Mouse (Mus musculus) spleen, postnatal 4 days (tissue): ENCODE measurements around the gene Mlec.
"Not testable (repeated sequence)": the region's sequence is repeated elsewhere in the genome, so short reads cannot be mapped to it uniquely, and the experiment has no call there.

Experiments used
- DNase-seq, 2 experiments: peaks; one replicate each; pipeline ENCODE4 v3.0.0; 2022; ENCODE audit warnings: low spot score in 2 of 2

Mlec gene

DNA sequence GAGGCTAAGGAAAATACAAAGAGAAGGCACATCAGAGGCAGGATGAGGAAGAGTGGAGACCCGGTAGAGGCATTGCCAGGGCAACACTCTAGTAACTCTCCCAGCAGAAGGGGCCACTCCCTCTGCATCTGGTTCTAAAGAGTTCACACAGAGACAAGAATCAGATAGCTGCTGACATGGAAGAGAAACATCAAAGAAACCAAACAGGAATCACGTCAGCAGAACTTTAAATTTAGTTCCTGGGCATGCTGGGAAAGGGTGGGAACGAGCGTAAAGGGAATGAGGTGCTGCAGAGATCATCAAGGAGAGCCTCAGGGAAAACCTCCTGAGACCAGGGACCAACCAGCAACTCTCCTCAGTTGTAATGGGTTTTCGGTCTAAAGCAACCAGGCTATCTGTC lies 7.0 kb downstream of the Mlec start:
- DNase-seq: no peak

DNA sequence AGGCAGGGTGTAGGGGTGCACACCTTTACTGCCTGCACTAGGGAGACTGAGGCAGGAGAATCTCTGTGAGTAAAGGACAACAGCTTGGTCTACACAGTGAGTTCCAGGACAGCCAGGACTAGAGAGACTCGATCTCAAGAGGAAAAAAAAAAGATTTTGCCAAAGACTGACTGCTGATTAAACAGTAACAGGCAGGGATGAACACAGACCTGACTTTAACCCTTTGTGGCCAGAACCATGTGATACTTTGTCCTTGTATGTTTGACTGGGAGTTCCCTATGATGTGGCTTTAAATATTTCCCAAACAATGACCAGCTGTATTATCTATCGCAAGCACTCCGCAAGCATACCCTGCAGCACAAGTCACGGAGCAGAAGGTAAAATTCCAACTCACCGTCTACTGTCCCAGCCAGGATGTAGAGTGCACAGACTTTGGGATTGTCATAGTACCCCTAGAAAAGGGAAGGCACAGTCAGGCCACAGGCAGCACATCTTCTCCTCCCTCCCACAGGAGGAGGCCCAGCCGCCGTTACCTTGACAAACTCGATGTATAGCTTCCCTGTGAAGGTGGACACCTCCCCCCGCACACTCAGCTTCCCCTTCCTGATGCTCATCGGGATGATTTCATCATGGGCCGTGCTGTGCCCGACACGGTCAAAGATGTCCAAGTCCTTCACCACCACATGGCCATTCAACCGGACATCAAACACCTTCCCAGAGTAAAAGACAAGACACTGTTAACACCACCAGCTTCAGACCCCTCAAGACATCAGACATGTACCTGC lies 8.1 kb downstream of the Mlec start:
- no peak for DNase-seq

DNA sequence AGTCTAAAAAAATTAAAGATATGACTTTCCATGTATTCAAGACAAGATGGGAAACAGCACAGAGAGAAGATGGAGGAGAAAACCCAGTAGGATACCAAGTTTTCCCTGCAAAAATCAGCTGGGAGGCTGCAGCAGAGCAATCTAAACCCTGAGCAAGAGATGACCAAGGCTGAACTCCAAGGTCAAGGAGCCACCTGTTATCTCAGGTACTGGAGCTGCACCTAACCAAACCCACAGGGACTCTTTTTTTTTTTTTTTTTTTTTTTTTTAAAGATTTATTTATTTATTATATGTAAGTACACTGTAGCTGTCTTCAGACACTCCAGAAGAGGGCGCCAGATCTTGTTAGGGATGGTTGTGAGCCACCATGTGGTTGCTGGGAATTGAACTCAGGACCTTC lies 9.1 kb downstream of the Mlec start:
- DNase-seq: not testable (repeated sequence)

DNA sequence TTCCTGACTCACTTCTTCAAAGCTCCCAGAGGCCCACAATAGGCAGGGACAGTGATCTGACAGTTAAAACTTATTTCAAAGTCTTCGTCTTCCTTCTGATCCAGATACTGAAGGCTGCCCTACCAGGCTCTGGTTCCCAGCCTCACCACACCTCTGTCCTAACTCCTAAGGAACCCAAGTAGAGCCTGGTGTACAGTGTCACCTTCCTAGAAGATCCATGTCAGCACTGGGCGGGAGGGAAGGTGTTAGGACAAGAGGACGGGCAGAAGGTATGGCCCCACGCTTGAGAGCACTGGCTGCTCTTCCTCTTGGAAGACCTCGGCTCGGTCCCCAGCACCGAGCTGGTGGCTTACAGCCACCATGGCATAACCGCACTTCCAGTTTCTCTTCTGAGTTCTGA lies 9.6 kb downstream of the Mlec start:
- DNase-seq: no peak

DNA sequence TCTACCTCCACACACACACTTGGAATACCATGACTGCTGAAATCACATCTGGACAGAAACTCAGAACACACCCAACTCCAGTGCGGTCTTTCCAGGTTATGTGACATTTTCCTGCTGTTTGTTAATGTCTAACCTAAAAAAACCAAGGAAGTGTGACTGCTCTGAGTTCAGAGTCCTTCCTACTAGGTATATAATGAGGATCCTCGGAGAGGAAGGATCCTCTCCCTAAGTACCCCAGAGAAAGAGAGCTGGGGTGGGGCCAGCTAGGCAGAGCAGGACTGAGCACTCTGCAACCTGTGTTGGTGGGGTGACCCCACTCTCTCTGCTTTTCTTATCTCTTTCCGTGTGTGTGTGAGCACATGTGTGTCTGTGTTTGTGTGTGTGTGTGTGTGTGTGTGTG lies 10.6 kb downstream of the Mlec start:
- DNase-seq: no peak

DNA sequence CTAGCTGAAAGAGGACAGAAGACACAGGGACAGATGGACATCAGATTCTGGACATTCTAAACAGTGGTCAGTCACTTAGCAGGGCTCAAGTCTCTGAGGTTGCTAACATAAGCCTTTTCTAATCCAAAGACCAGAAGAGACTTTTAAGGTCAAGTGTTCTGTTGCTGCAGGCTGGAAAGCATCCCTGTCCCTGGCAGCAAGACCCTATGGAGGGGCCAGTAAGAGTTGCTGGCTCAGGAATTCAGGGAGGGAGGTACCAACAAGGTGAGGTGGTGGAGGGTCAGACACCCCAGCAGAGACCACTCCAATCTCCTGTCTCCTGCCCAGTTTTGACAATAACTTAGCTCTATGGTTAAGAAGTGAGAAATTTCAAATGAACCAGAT lies 11.2 kb downstream of the Mlec start:
- DNase-seq: no peak

DNA sequence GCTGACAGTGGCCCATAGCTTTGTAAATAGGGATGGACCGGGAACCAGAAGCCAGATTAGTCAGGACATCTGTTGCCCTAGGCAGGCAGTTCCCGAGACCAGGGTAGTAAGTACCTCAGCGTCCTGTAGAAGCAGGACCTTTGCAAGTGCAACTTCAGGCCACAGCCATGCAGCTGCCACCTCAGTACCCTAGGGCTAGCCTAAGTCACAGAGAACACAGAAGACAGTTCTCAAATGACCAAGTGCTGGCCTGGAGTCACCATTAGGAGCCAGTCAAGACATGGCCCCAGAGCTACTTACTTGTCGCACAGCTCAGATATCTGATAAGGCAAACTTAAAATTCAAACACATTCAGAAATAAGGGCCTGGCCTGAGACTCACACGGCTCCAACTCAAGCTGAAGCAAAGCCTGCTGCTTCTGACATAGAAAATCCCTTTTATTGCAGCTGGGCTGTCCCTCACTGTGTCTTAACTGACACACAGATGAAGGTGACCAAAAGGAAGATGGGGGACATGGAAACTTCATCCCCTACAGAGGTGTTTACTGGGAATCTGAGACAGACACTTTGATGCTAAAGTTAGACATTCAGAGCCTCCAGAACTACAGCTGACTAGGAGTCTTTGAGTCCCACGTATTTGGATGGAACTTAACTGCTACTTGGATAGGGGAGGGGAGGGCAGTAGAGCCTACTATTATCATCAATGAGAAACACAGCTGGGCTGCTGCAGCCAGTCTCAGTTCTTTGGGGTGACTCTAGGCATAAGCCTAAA lies 11.8 kb downstream of the Mlec start:
- no peak for DNase-seq

DNA sequence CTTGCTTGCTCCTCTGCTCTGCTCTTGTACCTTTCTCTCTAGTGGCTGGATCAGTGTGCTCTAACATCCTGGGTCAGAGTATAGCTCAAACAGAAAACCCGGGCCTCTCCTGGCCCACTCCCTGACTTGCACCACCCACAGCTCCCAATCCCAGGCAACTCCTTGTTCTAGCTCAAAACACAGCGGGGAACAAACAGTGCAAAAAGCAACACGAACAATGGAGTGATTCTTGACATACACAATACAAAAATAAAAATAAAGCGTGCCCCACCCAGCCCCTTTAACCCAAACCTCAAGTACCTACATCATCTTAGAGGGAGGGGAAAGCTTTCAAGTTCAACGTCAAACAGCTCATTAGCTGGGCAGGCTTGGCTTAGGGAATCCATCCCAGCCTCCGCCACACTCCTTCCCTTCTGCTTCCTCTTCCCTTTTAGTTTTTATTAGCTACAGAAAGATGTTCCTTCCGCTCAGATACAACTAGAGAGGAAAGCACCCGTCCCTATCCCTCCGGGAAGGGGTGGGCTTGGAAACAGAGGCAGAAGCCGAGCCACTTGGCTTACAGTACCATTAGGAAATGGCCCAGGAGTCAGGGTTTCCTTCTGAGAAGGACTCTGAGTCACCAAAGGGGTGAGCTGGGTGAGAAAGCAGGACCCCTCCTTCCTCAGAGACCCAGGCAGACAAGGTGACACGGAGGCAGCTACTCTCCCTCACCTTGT lies 12.6 kb downstream of the Mlec start:
- no peak for DNase-seq

DNA sequence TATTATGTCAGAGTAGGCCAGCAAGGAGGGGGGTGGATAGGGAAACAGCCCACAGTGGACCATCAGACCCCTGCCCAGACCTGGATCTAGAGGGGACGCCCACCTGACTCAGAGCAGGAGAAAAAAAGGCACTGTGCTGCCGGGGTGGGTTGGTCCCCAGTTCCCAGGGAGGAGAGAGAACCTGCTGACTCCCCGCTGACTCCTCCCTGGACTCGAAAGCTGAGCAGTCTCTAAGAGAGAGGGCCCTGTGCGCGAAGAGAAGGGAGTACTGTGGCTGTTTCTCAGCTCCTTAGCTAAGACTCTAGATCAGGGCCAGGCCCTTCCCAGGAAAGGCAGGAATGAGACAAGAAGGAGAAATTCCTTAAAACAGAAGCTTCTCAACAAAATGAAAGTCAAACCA lies 13.5 kb downstream of the Mlec start:
- DNase-seq: no peak

DNA sequence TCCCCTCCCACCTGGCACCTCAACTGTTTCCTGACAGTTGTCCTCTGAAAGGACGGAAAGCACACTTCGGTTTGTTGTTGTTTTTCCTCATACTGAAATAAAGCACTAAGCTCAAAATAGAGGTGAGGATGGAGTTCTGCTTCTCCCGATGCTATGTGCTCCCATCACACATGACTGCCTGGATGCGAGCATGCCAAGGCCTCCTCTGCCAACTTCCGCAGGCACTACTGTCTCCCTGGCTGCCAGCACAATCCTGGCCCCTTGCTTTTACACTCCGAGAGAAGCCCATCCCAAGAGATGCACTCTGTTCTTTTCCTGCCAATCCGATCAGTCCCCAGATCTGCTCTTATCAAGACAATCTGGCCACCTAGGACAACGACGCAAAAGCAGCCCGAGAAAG lies 14.4 kb downstream of the Mlec start:
- no peak for DNase-seq

DNA sequence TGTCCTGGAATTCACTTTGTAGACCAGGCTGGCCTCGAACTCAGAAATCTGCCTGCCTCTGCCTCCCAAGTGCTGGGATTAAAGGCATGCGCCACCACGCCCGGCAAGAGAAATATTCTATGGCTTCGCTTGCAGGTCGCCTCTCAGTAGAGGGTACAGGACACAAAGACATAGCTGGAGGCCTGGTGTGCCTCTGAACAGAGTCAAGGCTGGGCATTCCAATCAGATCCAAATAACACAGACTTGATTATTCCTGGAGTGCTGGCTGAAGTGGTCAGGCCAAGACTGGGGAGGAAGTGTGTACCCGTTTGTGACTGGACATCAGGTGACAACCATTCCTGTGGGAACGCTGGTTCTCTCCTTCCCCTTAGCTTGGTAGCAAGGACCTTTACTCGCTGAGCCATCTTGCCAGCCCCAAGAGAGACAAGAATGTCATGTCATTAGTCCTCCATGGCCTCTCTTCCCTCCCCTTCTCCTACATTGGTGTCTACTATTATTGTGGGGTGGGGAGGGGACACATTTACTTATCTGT lies 15.7 kb downstream of the Mlec start:
- no peak for DNase-seq

DNA sequence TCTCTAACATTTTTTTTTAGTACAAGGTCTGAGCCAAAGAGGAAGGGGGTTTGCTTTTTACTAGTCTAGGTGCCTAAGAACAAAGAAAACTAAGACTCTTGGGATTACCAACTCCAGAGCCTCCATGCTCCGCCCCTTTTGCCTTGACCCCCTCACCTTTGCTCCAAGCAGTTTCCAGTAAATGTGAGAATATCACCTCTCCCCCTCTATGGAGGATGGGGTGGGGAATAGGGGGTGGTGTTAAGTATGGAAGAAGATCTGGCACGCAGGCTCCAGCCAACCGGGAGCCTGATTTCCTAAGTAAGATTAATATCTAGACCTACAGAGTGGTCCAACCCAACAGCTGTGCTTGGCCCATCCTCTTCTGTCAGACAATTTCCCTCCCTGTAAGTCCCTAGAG lies 17.3 kb downstream of the Mlec start:
- no peak for DNase-seq

DNA sequence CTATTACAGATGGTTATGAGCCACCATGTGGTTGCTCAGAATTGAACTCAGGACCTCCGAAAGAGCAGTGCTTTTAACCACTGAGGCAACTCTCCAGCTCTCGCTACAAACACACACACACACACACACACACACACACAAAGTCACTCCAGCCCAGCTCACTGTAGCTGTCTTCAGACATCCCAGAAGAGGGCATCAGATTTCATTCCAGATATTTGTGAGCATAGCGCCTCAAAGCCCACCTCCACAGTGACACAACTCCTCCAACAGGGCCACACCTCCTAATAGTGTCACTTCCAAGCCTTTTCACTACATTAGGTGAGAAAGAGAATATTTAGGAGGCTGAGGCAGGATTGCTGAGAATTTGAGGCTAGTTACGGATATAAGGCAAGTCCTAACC lies 18.9 kb downstream of the Mlec start:
- DNase-seq: no peak

DNA sequence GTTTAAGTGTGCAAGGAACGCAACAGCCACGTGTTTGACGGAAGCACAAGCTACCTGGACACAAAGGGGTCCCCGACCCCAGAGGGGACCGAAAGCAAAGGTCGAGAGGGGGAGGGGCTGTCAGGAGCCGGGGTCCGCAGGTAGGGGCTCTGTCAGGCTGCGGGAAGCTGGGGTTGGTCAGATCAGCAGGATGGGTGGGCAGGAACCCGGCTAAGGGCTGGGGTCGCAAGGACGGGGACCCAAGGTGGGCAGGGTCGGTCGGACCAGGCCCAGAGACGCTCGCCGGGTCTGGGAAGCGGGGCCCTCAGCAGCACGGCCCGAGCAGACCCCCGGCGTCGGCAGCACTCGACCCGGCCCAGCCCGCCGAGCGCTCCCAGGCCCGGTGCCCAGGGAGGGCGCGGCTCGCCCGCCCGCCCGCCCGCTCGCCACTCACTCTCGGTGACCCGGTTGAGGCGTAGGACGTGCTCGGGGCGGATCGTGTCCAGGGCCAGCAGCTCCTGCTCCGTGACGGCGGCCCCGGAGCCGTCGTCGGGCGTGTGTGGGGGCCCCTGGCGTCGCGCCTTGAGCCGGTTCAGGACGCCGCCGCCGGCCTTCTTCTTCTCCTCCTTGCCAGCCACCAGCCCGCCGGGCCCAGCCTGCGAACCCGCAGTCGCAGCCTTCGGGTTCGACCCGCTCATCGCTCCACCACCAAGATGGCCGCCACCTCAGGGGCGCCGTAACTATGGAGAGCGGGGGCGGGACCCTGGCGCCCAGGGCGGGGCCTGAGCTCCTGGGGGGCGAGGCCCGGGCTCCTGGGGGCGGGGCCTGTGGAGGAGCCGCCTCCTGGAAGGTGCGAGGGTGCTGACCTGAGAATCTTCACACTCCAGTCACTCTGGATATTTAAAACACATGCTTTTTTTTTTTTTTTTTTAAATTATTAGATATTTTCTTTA lies 23.5 kb downstream of the Mlec start, which contains the start of gene Unc119b:
Unc119b (minus strand) TSS at position 742 of the 932 bp plus-strand sequence.
- DNase-seq: peak; percentile 91 to 95

DNA sequence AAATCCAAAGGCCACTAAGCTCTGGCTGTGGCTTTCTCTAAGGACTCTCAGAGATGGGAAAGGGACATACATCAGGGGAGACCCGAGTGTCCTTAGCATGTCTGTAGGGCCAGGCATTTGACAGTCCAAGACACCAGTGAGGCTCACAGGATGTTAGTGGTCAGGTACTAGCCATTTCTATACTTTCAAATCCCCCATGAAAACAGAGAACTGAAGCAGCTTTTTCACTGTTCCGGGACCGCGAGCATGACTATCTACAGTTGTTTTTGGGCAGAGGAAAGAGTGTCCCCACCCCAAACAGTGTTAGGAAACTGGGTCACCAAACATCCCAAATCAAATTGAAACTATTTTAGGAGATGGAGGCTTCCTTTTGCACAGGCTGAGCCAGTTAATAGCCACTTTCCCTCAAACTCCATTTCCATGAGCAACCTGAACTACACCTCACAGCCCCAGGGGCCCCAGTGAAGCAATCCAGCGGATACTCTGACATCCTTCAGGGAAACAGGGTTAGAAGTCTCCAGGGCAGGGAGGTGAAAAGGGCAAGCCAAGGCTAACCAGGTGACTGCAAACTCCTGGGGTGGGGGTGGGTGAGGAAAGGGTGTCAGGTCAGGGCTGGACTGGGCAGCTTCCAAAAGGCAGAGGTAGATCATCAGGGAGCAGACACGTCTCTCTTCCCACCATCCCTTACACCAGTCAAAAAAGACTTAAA lies 24.5 kb downstream of the Mlec start:
- no peak for DNase-seq

DNA sequence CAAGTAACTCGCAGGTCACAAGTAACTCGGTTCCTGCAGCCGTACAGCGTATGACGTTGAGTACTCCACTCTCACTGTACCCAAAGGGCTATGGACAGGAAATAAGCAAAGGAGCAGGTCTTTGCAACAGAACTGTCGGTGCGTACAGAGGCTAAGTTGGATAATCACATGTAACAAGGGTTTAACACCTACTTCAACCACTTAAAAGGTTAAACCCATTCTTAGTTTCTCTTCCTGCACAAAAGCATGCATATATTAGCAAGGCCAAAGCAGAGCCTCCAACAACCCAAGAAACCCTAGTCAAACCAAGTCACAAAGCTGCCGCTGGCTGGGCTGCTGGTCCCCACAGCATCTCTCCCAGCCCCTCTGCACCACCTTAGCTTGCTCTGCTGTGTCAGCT lies 25.5 kb downstream of the Mlec start:
- DNase-seq: no peak

DNA sequence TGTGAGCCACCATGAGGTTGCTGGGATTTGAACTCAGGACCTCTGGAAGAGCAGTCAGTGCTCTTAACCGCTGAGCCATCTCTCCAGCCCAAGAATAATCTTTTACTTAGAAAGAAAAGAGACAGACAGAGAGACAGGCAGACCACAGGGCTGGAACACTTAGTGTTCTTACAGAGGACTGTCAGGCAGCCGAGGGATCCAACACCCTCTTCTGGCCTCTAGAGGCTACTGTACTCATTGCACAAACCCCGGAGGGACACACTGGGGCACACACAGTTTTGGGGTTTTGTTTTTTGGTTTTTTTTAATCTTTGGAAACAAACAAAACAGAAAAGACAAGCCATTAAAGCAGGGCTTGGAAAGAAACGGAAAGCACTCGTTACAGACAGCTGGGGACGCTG lies 28.7 kb downstream of the Mlec start:
- no peak for DNase-seq

DNA sequence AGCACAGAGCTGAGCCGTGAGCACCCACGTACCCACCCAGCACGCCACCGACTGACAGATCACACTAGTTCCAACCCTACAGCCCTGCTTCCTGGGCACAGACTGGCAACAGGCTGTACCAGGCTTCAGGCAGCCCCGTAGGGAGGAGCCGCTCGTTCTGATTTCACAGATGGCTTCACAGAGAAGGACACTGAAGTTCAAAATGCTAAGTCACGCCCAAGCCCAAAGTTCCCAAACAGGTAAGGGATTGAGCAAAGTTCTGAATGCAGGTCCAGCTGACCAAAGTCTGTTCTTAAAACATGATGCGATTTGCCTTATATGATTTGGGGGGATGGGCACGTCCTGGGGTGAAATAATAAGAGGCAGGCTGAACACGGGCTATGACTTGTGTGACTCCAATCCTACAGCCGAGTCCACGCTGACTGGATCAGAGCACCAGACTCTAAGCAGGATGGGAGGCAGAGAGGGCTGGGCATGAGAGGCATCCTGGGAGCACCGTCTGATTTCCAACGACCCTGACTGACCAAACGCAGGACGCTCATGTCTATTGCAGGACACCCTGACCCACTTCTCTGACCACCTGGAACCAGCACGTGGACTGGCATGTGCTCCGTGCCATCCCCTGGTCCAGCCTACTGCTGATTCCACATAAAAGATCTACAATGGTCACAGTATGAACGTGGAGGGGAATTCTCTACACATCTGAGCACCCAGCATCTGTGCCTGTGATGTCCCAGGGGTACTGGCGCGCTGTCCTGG lies 30.4 kb downstream of the Mlec start:
- DNase-seq: no peak

DNA sequence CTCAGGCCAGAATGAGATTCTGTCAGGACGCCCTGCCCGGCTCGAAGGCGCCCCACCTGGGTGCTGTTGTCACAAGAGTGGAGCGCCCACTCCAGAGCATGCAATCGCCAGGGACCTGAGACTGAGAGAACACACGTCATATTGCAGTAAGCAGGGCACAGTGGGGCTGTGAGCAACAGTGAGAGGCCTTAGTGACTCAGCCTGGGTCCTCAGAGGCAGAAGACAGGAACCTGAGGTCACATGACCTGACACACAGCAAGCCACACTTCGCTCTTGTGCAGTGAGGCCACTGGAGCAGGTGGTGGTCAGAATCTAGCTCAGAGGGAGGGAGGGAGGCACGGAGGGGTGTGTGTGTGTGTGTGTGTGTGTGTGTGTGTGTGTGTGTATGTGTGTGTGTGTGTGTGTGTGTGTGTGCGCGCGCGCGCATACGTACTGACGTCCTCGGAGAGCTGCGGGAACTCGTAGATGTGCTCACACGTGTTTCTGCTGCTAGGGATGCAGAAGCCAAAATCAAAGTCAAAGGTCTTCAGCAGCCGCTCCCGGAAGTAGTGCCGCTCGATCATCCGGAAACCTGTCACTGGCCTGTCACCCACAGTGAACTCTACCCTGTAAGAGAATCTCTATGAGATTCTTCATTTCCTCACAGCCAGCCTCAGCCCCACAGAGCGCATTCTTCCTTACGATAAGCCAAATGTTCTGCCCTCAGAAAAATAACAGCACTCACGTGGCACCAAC lies 31.2 kb downstream of the Mlec start:
- DNase-seq: no peak
